Mouse (Mus musculus) liver, adult (tissue): ENCODE data around the gene Gm20388.

Experiments used
- GATA4 ChIP-seq: IDR thresholded peaks from 2 replicates; pipeline ENCODE4 v1.6.1; 2014; ENCODE audit warnings: mild to moderate bottlenecking, low read length; ENCODE audit not compliant: insufficient replicate concordance

The Gm20388 gene

DNA sequence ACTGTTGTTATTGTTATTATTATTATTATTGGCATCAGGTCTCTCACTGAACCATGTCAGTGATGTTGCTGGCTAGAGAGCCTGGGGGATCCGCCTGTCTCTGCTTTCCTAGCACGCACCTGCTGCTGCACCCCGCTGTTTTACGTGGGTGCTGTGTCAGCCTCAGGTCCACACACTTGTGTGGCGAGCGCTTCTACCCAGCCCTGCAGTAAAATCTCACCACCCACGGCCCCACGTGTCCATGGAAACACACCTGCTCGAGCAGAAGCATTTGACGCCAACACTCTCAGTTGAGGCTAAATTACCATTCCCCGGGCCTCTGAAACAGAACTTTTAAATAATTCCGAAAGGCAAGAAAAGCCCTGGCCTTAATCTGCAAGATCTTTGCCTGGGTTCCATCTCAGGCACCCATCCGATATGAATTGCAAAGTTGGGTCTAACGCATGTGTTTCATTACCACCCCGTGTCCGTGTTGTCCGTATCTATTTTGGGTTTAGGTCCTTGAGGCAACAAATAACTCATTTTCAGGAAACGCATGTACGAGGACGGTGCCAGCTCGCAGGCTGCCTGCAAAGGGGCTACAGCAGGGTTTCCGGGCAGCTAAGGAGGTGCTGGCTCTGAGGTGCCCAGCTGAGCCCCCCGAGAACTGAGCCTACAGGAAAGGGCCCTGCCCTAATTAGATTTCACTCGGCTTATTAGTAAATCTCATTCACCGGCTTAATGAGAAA lies 1461.4 kb downstream of the Gm20388 start:
- no peak for TF ChIP-seq GATA4

DNA sequence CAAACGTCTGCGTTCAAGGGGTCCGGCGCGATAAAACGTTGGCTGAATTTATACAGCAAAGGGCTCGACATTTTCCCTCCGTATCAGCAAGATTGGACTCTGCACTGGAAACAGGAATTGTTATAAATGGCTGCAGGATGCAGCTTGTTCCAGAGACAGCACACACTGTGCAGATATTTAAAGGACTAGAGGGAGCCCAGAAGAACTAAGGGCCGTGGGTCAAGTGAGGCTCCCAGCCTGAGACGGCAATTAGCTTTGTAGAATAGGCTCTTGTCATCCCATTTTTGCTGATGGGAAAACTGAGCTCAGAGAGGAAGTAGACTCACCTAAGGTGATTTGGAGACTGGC lies 1462.0 kb downstream of the Gm20388 start:
- TF ChIP-seq GATA4 = peak; percentile 77; the same call in 1 of the 2 replicates

DNA sequence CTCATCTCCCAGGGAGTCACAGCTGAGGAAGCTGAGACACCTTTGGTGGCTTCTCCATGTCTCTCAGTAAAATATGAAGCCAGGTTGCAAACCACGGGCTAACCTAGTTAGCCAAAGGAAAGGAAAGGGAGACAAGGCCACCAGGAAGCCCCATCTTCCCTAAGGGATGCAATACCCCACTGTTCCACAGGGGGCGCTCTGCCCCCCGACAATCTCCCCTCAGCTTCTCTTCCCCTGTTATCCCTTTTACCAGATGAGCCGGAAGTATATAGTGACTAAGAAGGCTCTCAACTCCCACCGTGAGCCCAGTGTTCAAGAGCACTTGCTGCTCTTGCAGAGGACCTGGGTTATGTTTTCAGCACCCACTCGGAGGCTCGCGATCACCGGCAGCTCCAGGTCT lies 1463.6 kb downstream of the Gm20388 start:
- no peak for TF ChIP-seq GATA4

DNA sequence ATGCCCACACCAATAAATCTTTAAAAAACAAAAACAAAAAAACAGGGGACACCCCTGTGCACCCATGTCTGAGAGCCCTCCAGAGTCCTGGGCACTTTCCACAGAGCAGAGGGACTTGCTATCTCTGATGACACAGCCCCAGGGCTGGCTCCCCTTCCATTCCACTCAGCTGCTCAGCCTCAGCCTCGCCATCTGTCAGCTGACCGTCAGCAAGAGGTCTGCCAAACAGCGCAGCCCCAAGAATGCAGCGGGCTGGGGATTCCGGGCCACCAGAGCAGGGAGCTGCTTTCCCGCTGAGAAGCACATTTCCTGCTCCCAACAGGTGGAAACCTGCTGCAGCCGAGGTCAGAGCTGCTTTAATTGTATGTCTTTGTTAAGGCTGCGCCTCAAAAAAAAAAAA lies 1464.1 kb downstream of the Gm20388 start:
- no peak for TF ChIP-seq GATA4

DNA sequence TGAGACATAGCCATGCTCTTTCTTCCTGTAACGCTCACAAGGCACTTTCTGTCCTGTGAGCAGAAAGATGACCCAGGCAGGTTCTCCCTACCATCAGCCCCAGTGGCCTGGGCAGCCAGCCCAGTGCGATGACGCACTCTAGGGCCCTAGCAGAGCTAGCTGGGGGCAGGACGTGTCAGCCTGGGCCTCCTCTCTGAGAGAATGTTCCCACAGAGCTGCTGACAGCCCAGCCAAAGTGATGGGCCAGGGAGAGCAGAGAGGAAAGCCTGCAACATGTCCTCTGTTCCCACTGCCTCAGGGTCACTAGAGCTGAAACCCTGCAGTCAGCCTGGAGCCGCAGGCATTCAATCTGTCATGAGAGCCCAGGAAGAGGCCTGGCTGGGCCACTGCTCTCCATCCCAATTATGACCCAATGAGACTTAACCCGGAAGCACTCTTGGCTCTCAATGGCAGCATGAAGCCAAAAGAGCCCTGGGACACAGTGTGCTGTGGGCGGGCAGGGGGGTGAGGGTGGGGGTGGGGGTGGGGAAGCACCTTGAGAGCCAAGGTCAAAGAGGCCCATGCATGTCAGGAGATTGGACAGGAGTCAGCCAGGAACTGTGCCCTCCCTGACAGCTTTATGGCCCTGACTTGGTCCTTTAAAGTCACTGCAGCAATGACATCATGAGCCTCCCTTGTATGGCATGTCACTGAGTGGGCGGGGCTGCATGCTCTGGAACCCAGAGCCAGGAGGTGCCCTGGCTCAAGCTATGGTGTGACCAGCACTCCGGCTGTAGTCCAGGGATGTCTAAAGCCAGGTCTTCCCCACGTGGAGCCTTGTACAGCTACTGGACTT lies 1465.7 kb downstream of the Gm20388 start:
- no peak; the same call in 1 of the 2 replicates for TF ChIP-seq GATA4

DNA sequence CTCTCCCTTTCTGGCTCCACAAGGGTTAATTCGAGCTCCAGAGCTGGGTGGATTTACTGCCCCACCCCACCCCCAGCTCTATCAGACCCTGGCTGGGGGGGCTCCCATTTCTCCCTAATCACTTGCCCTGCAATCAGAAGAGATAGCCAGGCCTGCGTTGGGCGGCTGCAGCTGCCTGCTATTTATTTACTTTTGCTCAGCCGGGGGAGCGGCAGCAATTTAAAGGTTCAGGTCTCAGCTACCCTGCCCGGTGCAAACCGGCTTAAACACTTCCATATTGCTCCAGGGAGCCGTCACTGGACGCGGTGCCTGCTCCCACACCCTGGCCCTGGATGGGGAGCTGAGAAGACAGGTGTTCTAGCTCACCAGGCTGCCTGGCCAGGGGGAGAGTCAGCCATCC lies 1467.0 kb downstream of the Gm20388 start:
- TF ChIP-seq GATA4 = no peak

DNA sequence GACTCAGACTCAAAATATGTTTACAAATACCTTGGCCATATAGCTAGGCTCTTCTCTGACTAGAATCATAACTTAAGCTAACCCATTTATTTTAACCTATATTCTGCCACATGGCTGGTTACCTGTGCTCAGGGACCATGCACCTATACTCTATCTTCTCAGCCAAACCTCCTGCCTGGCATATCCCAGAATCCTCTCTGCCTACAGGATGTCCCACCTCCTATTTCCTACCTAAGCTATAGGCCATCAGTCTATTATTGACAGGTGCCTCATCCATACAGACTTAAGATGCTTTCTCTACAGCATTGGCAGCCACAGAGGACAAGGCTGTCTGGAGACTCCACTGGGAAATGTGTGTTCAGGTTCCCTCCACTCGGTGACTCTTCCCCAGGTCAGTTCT lies 1468.7 kb downstream of the Gm20388 start:
- no peak for TF ChIP-seq GATA4

DNA sequence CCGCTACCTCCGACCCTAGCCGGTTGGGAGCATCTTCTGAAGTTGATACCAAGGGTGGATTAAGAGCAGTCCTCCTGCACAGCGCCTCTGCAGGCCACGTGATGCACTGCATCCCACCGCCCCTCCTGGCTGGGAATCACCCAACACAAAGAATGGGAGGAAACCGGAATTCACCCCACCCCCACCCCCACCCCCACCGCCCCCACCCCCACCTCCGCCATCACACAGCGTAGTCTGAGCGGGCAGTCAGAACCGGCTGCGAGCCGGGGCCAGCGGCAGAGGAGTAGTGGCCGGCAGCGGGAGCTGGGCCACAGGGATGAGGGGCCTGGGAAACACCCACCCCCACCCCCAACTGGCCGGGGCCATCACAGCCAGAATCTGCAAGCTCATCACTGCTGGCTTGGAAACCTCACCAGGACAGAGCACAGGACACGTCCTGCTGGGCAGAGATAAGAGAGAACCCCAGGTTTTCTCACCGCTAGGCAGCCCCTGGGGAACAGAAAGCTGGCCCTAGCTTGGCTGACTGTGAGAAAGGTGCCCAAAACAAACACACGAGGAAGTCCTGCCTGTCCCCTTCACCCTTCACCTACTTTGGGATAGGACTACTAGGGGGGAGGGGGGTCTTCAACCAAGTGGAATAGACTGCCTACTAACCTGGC lies 1472.1 kb downstream of the Gm20388 start:
- TF ChIP-seq GATA4 = no peak; the same call in 1 of the 2 replicates

DNA sequence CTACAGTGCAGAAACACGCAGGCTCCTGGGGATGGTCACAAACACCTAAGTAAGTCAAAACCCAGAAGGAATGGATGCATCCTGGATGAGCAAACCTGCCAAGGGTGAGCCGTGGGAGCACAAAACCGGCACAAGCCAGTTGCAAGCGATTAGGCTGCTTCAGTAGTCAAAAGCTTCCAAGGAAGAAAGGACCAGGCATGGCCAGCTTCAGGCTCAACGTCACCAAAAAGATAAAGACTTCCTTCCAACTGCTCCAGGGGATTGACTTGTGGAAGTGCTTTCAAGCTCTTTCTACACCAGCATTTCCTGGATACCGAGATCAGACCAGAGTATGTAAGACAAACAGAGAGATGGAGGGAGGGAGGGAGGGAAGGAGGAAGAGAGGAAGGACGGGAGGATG lies 1474.9 kb downstream of the Gm20388 start:
- TF ChIP-seq GATA4 = peak; percentile 71; the same call in 1 of the 2 replicates

DNA sequence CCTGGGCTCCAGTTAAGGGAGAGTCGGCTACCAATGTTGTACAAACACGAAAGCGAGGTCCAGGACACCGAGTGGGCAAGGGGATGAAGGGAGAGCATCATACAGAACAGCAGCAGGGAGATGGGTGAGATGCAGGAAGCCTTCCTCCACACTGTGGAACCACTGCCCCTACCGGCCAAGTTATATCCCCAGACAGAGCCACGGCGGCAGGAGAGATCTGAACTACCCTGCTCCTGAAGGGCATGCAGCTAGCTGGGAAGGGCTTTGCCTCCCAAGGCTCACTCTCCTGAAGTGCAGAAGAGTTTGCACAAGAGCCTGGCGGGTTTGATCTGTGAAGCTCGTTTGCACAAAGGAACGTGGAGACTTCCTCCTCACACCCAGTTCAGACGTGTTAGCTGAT lies 1480.0 kb downstream of the Gm20388 start:
- TF ChIP-seq GATA4 = no peak

DNA sequence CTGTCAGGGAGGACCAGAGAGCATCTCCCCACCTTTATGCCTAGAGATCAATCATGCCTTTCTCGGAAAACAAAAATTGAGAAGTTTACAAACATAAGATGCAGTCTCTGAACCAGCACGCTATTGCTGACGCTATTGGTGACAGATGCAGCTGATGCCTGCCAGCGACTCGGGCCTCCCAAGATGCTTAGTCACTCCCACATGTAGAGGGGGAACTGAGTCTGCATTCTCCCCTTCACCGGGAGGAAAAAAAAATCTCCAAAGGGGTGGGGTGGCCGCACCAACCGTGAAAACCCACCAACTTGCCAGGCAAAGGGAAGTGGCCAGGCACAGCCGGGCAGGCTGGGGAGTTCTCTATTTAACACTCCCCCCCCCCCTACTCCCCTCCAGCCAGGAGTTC lies 1480.6 kb downstream of the Gm20388 start:
- TF ChIP-seq GATA4 = no peak

DNA sequence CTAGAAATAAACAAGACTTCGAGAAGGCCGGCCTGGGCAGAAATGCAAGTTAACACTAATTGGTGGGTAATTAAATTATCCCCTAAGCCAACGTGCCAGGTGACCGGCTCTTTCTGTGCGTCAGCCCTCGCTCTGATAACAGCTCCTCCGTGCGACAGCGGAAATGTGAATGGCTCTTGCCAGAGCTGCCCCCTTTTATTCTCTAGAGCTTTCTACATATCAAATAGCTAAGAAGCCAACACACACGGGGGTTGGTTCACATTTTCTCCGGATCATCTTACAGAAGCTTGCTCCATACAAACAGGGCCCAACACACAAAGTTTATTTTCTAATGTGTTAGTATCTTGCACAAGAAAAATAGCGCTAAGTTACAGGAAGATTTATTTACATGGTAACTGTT lies 1481.1 kb downstream of the Gm20388 start:
- no peak for TF ChIP-seq GATA4

DNA sequence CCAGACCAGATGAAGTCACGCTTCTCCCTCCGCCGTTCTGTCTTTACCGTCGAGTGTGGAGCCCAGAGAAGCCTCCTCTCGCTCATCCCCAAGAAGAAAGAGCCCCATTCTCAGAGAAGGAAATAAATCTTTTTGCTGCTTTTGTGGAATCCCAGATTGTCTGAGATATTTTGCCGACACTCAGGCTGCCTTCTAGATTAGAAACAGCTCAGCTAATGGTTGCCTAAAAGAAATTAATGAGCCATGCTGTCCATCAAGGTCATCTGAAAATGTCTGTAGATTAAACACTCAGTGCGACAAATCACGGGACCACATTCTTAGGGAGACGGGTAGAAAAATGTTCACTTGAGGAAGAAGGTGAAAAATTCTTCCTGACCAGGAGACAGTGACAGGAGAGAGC lies 1481.8 kb downstream of the Gm20388 start:
- no peak for TF ChIP-seq GATA4

DNA sequence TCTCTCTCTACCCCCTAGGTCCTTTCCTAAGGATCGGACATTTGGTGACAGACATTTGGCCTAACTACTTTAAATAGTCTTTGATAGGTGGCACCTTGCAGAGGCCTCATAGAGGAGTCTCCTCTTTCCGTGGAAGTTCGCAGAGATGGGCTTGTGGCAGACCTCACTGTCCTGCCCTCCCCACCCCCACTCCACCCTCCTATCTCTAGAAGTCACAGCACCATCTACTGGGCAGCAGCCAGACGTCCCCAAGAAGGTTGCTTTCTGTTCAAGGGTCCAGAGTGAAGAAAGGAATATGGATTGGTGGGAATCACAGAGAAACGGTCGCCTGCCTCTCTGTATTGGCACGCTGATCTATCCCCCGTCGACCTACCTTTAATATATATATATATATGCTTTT lies 1482.5 kb downstream of the Gm20388 start:
- no peak for TF ChIP-seq GATA4

DNA sequence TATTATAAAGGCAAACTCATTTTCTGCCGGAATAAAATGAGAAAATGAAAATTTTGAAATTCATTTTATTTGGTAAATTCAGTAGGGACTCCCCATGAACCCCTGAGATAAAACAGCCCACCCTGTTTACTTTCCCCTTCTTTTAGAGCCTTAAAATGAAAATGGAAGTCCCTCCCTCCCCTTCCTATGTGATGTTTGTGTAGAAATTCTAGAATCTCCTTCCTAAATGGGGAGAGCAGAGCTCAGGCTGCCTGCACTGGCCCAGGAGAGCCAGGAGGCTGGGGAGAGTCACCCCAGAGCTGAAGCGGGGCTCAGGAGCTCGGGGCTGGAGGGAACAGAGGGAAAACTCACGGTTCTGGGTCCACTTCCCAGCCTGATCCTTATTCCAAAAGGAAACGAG lies 1484.0 kb downstream of the Gm20388 start:
- TF ChIP-seq GATA4 = no peak

DNA sequence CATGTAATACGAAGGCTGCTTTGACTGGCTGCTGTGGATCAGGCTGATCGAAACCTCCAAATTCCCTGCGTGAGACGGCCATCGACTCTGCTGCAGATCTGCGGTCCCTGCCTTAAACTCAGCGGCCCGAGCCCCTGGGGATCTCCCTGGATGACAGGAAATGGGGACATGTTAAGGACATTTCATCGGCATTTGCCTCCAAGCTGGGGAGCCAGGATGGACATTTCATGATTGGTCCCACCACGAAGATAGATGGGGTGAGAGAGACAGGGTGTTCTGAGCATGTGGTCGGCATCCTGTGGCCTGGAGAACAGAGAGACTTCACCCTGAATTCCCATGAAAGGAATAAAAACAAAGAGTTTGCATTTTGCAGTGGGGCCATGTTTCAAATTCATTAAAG lies 1484.7 kb downstream of the Gm20388 start:
- no peak for TF ChIP-seq GATA4
